Mouse (Mus musculus): ENCODE measurements at regions not wholly inside any gene's neighbourhood (a gene's known extent, or its start where the extent isn't known, plus 50 kb on each side); places are given as distances from the start of the nearest gene placed in this dataset.

- Histone ChIP-seq H3K9me3 (no peaks in the 10 kb centered on the region), H3K4me3 (no peak overlapping the region), H3K27ac (no peak overlapping the region), H3K4me1 (no peaks in the 10 kb centered on the region), H3K27me3 (no peaks in the 10 kb centered on the region), H3K9ac (no peak overlapping the region), H3K4me2 (replicated peaks) (no peak overlapping the region), H3K36me3 (no peaks in the 10 kb centered on the region)
- 84% methylated on average over 5 of the region's 5 CpGs for WGBS
- ATAC-seq (ENCODE audit: insufficient number of reproducible peaks, insufficient read depth, low FRiP score, low TSS enrichment) = no peak
Measured at GRCm38 (mm10) chr12:54472881-54473280, 183.5 kb downstream of the Sptssa start.

GRCm38 (mm10) chr12:54472407-54472806 is 184.0 kb downstream of the Sptssa start:
- H3K27ac ChIP-seq = no peak overlapping the region
- no peak overlapping the region for H3K4me3 ChIP-seq
- no peak for ATAC-seq (ENCODE audit: insufficient number of reproducible peaks, insufficient read depth, low FRiP score, low TSS enrichment)
- no peaks in the 10 kb centered on the region for H3K27me3 ChIP-seq
- H3K36me3 ChIP-seq = no peaks in the 10 kb centered on the region
- H3K9ac ChIP-seq = no peak overlapping the region
- 81% methylated on average over 3 of the region's 3 CpGs for WGBS
- H3K9me3 ChIP-seq = no peaks in the 10 kb centered on the region
- no peak overlapping the region for H3K4me2 ChIP-seq (replicated peaks)
- no peaks in the 10 kb centered on the region for H3K4me1 ChIP-seq

GRCm38 (mm10) chr12:54467635-54468034 is 188.7 kb downstream of the Sptssa start:
- Histone ChIP-seq H3K9ac (no peak overlapping the region), H3K4me1 (no peaks in the 10 kb centered on the region), H3K4me3 (no peak overlapping the region), H3K4me2 (replicated peaks) (no peak overlapping the region), H3K27ac (no peak overlapping the region), H3K9me3 (no peaks in the 10 kb centered on the region), H3K36me3 (no peaks in the 10 kb centered on the region), H3K27me3 (no peaks in the 10 kb centered on the region)
- WGBS = 71% methylated on average over 2 of the region's 2 CpGs
- ATAC-seq (ENCODE audit: insufficient number of reproducible peaks, insufficient read depth, low FRiP score, low TSS enrichment) = no peak

GRCm38 (mm10) chr12:54463806-54464205 is 192.6 kb downstream of the Sptssa start:
- no peaks in the 10 kb centered on the region for H3K4me1 ChIP-seq
- H3K9me3 ChIP-seq = no peaks in the 10 kb centered on the region
- no peaks in the 10 kb centered on the region for H3K27me3 ChIP-seq
- H3K27ac ChIP-seq = no peak overlapping the region
- no peak for ATAC-seq (ENCODE audit: insufficient number of reproducible peaks, insufficient read depth, low FRiP score, low TSS enrichment)
- H3K36me3 ChIP-seq = no peaks in the 10 kb centered on the region
- 78% methylated on average over 7 of the region's 7 CpGs for WGBS
- H3K4me3 ChIP-seq = no peak overlapping the region
- H3K9ac ChIP-seq = no peak overlapping the region
- H3K4me2 ChIP-seq (replicated peaks) = no peak overlapping the region

GRCm38 (mm10) chr12:54461411-54461810 is 195.0 kb downstream of the Sptssa start:
- 82% methylated on average over 3 of the region's 3 CpGs for WGBS
- H3K4me2 ChIP-seq (replicated peaks) = no peak overlapping the region
- no peak for ATAC-seq (ENCODE audit: insufficient number of reproducible peaks, insufficient read depth, low FRiP score, low TSS enrichment)

GRCm38 (mm10) chr12:54460135-54460523 is 196.2 kb downstream of the Sptssa start:
- Histone ChIP-seq H3K27ac (no peak overlapping the region), H3K4me1 (no peaks in the 10 kb centered on the region), H3K9ac (no peak overlapping the region), H3K9me3 (no peaks in the 10 kb centered on the region), H3K4me2 (replicated peaks) (no peak overlapping the region), H3K27me3 (no peaks in the 10 kb centered on the region), H3K36me3 (no peaks in the 10 kb centered on the region), H3K4me3 (no peak overlapping the region)
- 81% methylated on average over 7 of the region's 7 CpGs for WGBS
- no peak for ATAC-seq (ENCODE audit: insufficient number of reproducible peaks, insufficient read depth, low FRiP score, low TSS enrichment)

More at GRCm38 (mm10) chr12:54461411-54461810, 195.0 kb downstream of the Sptssa start:
- Histone ChIP-seq H3K27me3 (no peaks in the 10 kb centered on the region), H3K9me3 (no peaks in the 10 kb centered on the region), H3K36me3 (no peaks in the 10 kb centered on the region), H3K27ac (no peak overlapping the region), H3K9ac (no peak overlapping the region), H3K4me1 (no peaks in the 10 kb centered on the region), H3K4me3 (no peak overlapping the region)

- H3K4me2 ChIP-seq (replicated peaks) = no peak overlapping the region
- H3K4me3 ChIP-seq = no peak overlapping the region
- 82% methylated on average over 11 of the region's 11 CpGs for WGBS
Measured at GRCm38 (mm10) chr12:54459462-54460134, 196.8 kb downstream of the Sptssa start.

GRCm38 (mm10) chr12:54456731-54457130 is 199.6 kb downstream of the Sptssa start:
- no peak overlapping the region for H3K4me2 ChIP-seq (replicated peaks)
- H3K4me1 ChIP-seq = no peaks in the 10 kb centered on the region
- H3K4me3 ChIP-seq = no peak overlapping the region
- no peaks in the 10 kb centered on the region for H3K9me3 ChIP-seq
- H3K9ac ChIP-seq = no peak overlapping the region
- H3K27me3 ChIP-seq = no peaks in the 10 kb centered on the region
- no peak for ATAC-seq (ENCODE audit: insufficient number of reproducible peaks, insufficient read depth, low FRiP score, low TSS enrichment)
- WGBS = 88% methylated on average over 8 of the region's 8 CpGs
- no peak overlapping the region for H3K27ac ChIP-seq
- H3K36me3 ChIP-seq = no peaks in the 10 kb centered on the region

More at GRCm38 (mm10) chr12:54459462-54460134, 196.8 kb downstream of the Sptssa start:
- H3K4me1 ChIP-seq = no peaks in the 10 kb centered on the region
- H3K9me3 ChIP-seq = no peaks in the 10 kb centered on the region
- H3K36me3 ChIP-seq = no peaks in the 10 kb centered on the region
- no peak for ATAC-seq (ENCODE audit: insufficient number of reproducible peaks, insufficient read depth, low FRiP score, low TSS enrichment)
- H3K9ac ChIP-seq = no peak overlapping the region
- no peak overlapping the region for H3K27ac ChIP-seq
- H3K27me3 ChIP-seq = no peaks in the 10 kb centered on the region

- H3K36me3 ChIP-seq = no peaks in the 10 kb centered on the region
- H3K27ac ChIP-seq = no peak overlapping the region
- no peak overlapping the region for H3K9ac ChIP-seq
- WGBS = 86% methylated on average over 10 of the region's 10 CpGs
- no peak overlapping the region for H3K4me2 ChIP-seq (replicated peaks)
- no peaks in the 10 kb centered on the region for H3K9me3 ChIP-seq
- ATAC-seq (ENCODE audit: insufficient number of reproducible peaks, insufficient read depth, low FRiP score, low TSS enrichment) = no peak
- H3K4me1 ChIP-seq = no peaks in the 10 kb centered on the region
- no peaks in the 10 kb centered on the region for H3K27me3 ChIP-seq
- H3K4me3 ChIP-seq = no peak overlapping the region
Measured at GRCm38 (mm10) chr12:54454606-54455005, 201.8 kb downstream of the Sptssa start.

- H3K9ac ChIP-seq = no peak overlapping the region
- no peak overlapping the region for H3K4me2 ChIP-seq (replicated peaks)
- no peaks in the 10 kb centered on the region for H3K36me3 ChIP-seq
- H3K27me3 ChIP-seq = no peaks in the 10 kb centered on the region
- H3K4me1 ChIP-seq = no peaks in the 10 kb centered on the region
- 79% methylated on average over 4 of the region's 4 CpGs for WGBS
- H3K9me3 ChIP-seq = no peaks in the 10 kb centered on the region
- no peak overlapping the region for H3K27ac ChIP-seq
- H3K4me3 ChIP-seq = no peak overlapping the region
- no peak for ATAC-seq (ENCODE audit: insufficient number of reproducible peaks, insufficient read depth, low FRiP score, low TSS enrichment)
Measured at GRCm38 (mm10) chr12:54453343-54453742, 203.0 kb downstream of the Sptssa start.

GRCm38 (mm10) chr12:54450369-54450768 is 206.0 kb downstream of the Sptssa start:
- WGBS = 58% methylated on average over 10 of the region's 10 CpGs
- Histone ChIP-seq H3K27ac (no peak overlapping the region), H3K9me3 (no peaks in the 10 kb centered on the region), H3K4me2 (replicated peaks) (no peak overlapping the region), H3K4me1 (no peaks in the 10 kb centered on the region; the same call in 1 of the 2 replicates), H3K4me3 (no peak overlapping the region), H3K27me3 (no peaks in the 10 kb centered on the region), H3K36me3 (no peaks in the 10 kb centered on the region), H3K9ac (no peak overlapping the region)
- ATAC-seq (ENCODE audit: insufficient number of reproducible peaks, insufficient read depth, low FRiP score, low TSS enrichment) = no peak

GRCm38 (mm10) chr12:54448221-54448620 is 208.2 kb downstream of the Sptssa start:
- Histone ChIP-seq H3K9ac (no peak overlapping the region), H3K9me3 (no peaks in the 10 kb centered on the region), H3K4me1 (peaks cover 4% of the 10 kb centered on the region; the same call in 1 of the 2 replicates), H3K4me3 (no peak overlapping the region), H3K27ac (no peak overlapping the region), H3K27me3 (no peaks in the 10 kb centered on the region), H3K4me2 (replicated peaks) (no peak overlapping the region), H3K36me3 (no peaks in the 10 kb centered on the region)
- 44% methylated on average over 2 of the region's 2 CpGs for whole genome bisulfite sequencing
- no peak for ATAC-seq (ENCODE audit: insufficient number of reproducible peaks, insufficient read depth, low FRiP score, low TSS enrichment)
